Mouse (Mus musculus) duodenum, adult 2 months (tissue): ENCODE measurements around the gene Egln2. TPM values are rescaled to one million over a fixed set of nuclear protein-coding genes. Genes with fewer than 3 reads are reported as not detected.

ENCODE experiments used
- polyA plus RNA-seq: library from polyadenylated mRNA; depleted of rRNA; stranded (reverse); fragments of >200 nt; gene quantifications from 2 replicates; pipeline ENCODE4 v1.2.3, GENCODE M21; 2012; ENCODE audit warnings: low replicate concordance; rRNA removed

Egln2 gene
- polyA plus RNA-seq = 73.0 and 128 TPM in 2 replicates

DNA sequence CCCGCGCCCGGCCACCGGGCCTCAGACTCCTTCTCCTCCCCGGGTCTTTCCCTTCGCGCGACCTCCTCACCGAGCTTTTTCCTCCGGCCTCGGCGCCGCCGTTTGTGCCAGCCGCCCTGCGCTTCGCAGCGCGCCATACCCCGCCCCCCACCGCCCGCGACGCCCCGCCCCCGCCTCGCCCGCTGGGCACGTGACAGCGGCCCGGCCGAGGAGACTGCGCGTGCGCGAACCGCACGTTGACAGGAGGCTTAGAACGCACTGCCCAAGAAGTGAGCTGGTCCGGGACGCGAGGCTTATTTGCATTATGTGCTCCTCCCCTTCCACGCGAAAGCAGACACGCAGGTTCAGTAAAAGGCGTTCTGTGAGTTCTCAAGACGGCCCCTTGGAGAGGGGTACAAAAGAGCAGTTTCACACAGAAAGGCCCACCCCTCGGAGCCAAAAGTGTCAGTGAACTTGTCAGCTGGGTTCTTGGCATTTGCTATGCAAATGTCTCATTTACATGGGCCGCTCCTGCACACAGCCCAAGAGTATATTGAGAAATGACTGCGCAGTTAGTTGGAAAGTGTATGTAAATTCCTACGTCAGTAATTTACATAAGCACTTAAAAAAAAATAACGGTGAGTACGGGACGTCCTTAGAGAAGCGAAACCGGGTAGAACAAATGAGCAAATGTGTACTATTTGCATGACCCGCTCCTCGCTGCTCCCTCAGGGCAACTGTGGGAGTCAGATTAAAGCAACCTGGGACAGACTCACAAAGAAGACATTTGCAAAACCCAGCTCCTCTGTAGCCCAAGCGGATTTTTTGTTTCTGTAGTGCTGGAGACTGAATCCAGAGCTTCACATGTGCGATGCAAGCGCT is at the start of gene Egln2:
Gene Egln2 (minus strand): TSS at position 189 of the 861 bp plus-strand sequence.

DNA sequence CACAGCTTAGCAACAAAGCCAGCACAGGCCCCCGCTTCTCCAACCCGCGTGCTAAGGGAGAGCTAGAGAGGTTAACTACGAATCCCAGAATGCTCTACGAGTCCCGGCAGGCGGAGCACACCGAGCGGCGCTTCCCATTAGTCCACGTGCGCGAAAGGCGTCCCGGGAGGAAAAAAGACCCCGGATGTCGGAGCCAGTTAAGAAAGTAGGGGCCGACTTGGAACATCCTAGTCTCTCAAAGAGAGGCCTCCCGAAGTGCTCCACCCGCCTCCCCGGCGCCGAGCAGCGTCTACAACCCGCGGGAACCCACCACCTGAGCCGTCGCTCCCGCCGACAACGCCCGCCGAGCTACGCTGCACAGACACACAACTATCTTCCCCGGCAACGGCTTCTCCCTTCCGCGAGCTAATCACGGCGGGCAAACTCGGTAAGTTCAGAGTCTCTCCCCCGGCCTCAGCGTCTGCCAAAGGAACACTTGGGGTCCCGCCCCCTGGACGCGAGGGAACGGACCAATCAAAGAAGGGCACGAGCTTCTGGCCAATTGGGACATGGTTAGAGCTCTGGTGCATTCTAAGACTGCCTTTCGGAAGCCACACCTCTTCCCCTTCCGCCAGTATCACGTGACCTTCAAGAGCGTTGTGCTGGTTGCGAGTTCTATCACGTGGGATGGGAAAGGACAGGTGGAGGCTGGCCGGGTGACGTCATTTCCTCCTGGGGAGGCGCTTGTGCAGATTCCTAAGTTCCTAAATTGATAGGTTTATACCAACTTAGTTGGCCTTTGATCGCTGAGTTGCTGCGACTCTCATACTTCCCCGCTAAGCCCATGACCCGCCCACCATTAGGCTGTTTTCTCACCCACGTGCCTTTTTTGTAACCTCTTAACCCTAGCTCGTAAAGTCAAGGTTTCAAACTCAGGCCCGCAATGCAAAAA is 29.3 kb upstream of the Egln2 start, which contains the start of the genes BC024978 and Snrpa:
Gene BC024978 (plus strand): TSS at position 101 of the 931 bp plus-strand sequence.
Gene Snrpa (minus strand): TSS at position 591 of the 931 bp plus-strand sequence.

DNA sequence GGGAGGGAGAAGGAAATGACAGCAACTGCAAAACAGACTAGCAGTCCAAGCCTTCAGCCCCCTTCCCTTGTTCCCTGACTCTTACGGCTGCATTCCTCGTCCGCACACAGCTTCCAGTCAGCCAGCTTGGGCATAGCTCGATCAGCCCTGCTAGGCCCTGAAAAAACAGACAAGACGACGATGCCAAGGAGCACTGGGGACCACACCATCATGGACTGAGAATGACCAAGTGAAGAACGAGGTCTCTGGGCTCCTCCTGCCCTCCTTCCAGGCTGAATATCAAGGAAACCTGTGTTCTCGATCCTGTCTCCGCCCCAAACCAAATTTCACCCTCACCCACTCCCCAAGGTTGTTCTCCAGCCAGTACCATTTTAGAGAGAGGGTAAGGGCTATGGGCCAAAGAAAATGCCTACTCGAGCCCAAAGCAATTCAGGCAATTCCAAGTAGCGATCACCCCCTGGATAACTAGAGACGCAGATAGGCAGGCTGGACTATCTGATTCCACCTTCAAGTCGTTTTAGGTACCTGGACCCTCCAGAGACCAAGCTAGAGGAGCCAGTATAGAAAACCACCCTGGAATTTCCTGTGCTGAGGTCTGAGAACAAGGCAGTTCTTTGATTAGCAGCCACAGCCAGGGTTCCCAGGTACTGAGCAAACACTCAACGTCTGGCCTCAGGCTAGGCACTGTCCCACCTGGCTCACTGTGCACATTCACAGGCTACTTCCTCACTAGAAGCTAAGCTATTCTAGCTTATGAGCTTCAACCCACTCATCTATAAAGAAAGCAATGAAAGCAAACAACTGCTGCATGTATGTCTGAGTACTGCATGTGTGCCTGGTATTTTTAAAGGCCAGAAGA is 14.5 kb upstream of the Egln2 start, which contains the start of the genes Gm21983 and Mia:
Gene Gm21983 (minus strand): TSS at position 250 of the 859 bp plus-strand sequence.
Gene Mia (minus strand): TSS at position 321 of the 859 bp plus-strand sequence.

DNA sequence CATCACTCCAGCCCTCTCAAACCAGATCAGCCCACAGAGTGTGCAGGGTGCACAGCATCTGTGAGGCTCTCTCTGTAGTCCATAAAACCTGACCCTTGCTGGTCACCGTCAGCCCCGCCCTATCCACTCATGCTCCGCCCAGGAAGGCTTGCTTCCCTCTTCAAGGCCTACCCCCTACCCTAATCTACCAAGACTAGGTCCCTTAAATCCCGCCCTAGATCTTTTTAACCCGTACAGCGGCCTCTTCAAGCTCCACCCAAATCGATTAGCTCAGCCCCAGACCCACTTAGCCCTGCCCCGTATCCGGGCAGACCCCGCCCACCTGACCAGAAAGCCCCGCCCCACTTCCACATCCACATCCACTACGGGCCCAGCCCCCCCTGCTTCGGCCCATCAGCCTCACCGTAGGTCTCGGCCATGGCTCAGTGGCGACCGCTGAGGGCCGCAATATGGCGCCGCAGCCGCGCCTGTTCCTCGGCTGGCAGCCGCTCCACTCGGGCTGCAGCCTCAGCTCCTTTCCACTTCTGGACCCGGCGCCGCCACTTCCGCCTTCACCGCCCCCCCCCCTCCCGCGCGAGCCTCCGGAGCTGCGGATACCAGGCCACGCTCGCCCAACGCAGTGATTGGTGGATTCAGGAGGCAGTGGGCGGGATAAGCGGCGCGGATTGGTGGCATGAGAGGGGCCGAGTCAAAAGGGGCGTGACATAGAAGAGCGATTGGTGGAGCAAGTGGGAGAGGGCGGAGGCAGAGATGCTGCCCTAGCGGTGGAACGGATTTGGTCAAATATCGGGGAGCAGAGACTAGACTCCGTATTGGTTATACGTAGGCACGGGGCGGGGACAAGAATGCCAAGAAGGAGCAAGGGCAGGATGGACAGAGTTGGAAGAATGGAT is 12.0 kb upstream of the Egln2 start, which contains the start of gene Rab4b:
Gene Rab4b (minus strand): TSS at position 573 of the 893 bp plus-strand sequence.

DNA sequence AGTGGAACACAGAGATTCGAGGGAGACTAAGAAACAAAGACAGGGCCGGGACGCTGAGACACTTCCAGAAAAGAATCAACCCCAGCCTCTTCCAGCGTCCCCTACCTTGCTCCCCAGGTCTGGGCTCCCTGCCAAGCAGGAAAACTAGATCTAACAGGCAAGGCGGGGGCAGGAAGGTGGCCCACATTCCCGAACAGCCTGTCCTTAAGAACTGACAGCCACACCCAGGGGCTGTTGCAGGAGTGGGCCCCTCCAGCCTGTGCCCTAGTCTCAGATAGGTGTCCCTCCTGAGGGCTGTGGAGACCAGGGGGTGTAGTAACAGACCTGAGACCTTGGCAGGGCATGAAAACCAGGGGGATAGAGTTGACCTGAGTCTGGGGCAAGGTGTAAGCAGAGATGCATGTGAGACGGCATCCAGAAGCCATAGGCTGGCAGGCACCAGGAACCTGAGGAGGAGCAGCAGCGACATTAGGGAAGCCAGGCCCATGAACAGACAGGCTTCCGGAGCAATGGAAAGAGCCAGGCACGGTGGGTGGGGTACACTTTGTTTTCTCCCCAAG is 13.3 kb downstream of the Egln2 start, which contains the start of gene Cyp2t4:
Gene Cyp2t4 (plus strand): TSS at position 510 of the 560 bp plus-strand sequence.

DNA sequence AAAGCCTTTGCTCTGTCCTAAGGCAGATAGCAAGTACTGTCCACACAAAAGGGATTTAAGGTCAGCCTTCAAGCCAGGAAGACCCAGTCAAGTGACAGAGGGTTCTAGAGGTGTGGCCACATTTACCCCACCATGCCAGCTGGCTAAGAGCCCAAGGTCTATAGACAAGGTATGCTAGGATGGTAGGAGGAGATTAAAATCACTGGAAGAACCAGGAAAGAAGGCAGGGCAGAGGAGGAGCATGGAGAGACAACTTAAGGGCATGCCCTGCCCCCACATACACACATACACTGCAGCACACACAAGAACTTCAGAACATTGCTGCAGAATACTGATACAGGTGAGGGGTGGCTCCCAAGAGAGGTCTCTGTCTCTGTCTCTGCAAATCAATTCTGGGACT is 46.9 kb downstream of the Egln2 start, which contains the start of gene Cyp2f2:
Gene Cyp2f2 (plus strand): TSS at position 234 of the 400 bp plus-strand sequence.

Other genes starting within 250 kb of the Egln2 start
- not detected in 2 replicates for gene Cyp2a22, start 227.4 kb downstream of the Egln2 start, polyA plus RNA-seq
- 0.11 and 0.57 TPM in 2 replicates for gene Cyp2a12, start 137.7 kb downstream of the Egln2 start, polyA plus RNA-seq
- gene Cyp2f2, start 46.9 kb downstream of the Egln2 start, polyA plus RNA-seq = 0.44 and 0.50 TPM in 2 replicates
- not detected in 2 replicates for gene Cyp2t4, start 13.1 kb downstream of the Egln2 start, polyA plus RNA-seq
- gene Rab4b, start 12.1 kb upstream of the Egln2 start, polyA plus RNA-seq = 69.3 and 96.8 TPM in 2 replicates
- gene Gm21983, start 14.3 kb upstream of the Egln2 start, polyA plus RNA-seq = 0.62 TPM in 1 of 2 replicates, not detected in the other
- gene Mia, start 14.4 kb upstream of the Egln2 start, polyA plus RNA-seq = 0.79 and 4.3 TPM in 2 replicates
- 7.4 and 7.5 TPM in 2 replicates for gene BC024978, start 29.0 kb upstream of the Egln2 start, polyA plus RNA-seq
- gene Snrpa, start 29.5 kb upstream of the Egln2 start, polyA plus RNA-seq = 149 and 193 TPM in 2 replicates
- gene Itpkc, start 61.9 kb upstream of the Egln2 start, polyA plus RNA-seq = 15.1 and 25.8 TPM in 2 replicates
- 46.2 and 78.2 TPM in 2 replicates for gene Coq8b, start 66.2 kb upstream of the Egln2 start, polyA plus RNA-seq
- 10.6 and 11.3 TPM in 2 replicates for gene Numbl, start 91.6 kb upstream of the Egln2 start, polyA plus RNA-seq
- 133 and 135 TPM in 2 replicates for gene Ltbp4, start 170.9 kb upstream of the Egln2 start, polyA plus RNA-seq
- 102 and 115 TPM in 2 replicates for gene Shkbp1, start 189.2 kb upstream of the Egln2 start, polyA plus RNA-seq
- not detected in 2 replicates for gene Gm20479, start 190.6 kb upstream of the Egln2 start, polyA plus RNA-seq